Mouse (Mus musculus): ENCODE measurements around the gene Dcbld1.
A peak's percentile ranks its signal among the peaks of the same experiment; 100 is the strongest.
"Not testable (repeated sequence)": the region's sequence is repeated elsewhere in the genome, so short reads cannot be mapped to it uniquely, and the experiment has no call there.

Gene Dcbld1

GRCm38 (mm10) chr10:52264162-52264561, 30.7 kb downstream of the Dcbld1 start:
- no peak for DNase-seq

DNA sequence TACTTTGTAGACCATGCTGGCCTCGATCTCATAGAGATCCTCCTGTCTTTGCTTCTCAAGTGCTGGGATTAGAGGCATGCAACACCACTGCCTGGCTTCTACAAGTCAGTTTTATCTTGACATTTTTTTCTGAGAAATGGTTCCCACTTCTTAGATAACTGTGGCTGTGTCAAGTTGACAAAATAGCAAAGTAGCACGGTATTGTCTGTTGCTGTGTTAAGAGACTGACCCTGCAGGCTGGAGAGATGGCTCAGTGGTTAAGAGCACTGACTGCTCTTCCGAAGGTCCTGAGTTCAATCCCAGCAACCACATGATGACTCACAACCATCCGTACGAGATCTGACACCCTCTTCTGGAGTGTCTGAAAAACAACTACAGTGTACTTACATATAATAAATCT, 35.5 kb downstream of the Dcbld1 start:
- no peak for DNase-seq

GRCm38 (mm10) chr10:52271385-52271784, 38.0 kb downstream of the Dcbld1 start:
- DNase-seq = no peak

GRCm38 (mm10) chr10:52273012-52273411, 39.6 kb downstream of the Dcbld1 start:
- DNase-seq = no peak

GRCm38 (mm10) chr10:52274001-52274909, 40.8 kb downstream of the Dcbld1 start:
- no peak for DNase-seq

- no peak for DNase-seq
Measured at GRCm38 (mm10) chr10:52274910-52275604, 41.6 kb downstream of the Dcbld1 start.

DNA sequence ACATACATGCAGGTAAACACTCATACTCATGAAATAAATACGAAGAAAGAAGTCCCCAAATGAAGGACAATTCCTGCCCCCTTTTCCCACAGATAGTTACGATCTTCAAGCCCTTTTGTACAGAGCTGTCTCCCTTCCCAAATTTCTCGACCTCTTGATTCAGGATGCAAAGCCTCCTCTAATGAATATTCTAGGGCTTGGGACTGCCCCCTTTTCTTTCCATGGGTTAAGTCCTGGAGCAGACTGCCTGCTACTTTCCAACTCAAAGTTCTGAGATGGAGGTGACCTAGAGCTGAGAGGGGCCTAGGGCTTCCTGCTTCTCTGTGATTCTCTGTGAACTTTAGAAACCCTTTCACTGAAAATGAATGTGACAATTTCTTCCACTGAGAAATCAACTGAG, 43.2 kb downstream of the Dcbld1 start:
- DNase-seq = no peak

- not testable (repeated sequence) for DNase-seq
Measured at GRCm38 (mm10) chr10:52277564-52277963, 44.1 kb downstream of the Dcbld1 start.

- peak; percentile 78 for DNase-seq
Measured at GRCm38 (mm10) chr10:52278011-52278434, 44.6 kb downstream of the Dcbld1 start.

- no peak for DNase-seq
Measured at GRCm38 (mm10) chr10:52278866-52279265, 45.4 kb downstream of the Dcbld1 start.

DNA sequence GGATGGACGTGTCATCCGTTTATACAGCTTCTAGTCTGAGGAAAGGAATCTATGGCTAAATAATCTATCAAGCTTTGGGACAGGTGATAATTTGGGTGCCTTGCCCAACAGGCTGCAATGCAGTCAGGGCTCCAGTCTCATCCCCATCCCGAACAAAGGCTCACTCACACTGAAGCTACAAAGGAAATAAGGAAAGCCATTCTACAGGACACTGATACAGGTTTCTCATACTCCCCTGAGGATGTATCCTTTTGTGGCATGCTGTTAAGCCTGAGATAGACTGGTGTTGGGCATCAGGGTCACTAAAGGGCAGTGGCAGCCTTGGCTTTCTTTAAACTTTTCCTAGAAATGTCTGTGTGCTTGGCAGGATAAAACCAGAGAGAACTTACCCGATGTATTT, 46.5 kb downstream of the Dcbld1 start:
- no peak for DNase-seq

- no peak for DNase-seq
Measured at GRCm38 (mm10) chr10:52280623-52281022, 47.2 kb downstream of the Dcbld1 start.

- no peak for DNase-seq
Measured at GRCm38 (mm10) chr10:52281337-52281736, 47.9 kb downstream of the Dcbld1 start.

GRCm38 (mm10) chr10:52284578-52284977, 51.2 kb downstream of the Dcbld1 start:
- no peak for DNase-seq

GRCm38 (mm10) chr10:52287852-52288533, 54.6 kb downstream of the Dcbld1 start:
- DNase-seq = no peak

GRCm38 (mm10) chr10:52289261-52289660, 55.8 kb downstream of the Dcbld1 start:
- DNase-seq = no peak

DNA sequence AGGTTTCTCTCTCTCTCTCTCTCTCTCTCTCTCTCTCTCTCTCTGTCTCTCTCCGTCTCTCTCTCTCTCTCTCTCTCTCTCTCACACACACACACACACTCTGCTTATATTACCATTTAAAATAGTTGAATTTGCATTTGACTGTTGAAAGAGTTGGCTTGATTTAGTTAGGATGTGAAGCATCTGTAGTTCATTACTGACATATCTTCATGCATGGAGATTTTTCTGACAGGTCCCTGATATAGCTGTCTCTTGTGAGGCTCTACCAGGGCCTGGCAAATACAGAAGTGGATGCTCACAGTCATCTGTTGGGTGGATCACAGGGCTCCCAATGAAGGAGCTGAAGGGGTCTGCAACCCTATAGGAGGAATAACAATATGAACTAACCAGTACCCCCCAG, 59.0 kb downstream of the Dcbld1 start:
- not testable (repeated sequence) for DNase-seq

DNA sequence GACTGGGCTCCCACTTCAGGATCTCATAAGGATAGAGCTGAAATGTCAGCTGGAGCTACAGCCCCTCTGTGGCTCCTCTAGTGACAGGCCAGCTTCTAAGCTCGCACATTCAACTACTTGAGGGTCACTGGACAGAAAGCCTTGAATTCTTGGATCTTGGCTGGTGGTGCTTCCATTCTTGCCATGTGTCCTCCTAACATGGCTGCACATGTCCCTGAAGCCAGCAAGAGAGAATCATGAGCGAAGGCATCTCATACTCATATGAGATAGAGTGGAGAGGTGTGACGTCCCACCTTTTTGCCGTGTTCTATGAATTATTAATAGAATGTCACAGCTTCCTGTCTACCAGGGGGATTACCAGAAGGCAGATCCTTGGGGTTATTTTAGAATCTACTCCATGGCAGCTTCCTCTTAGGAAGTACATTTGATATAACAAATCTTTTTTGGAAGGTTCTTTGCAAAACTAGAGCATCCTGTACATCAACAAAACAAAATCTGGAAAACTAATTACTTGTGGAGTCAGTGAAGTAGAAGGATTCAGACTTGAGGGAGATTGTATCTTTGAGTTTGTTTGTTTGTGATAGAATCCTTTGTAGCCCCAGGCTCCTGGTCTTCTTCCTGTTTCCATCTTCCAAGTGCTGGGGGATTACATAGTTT, 60.6 kb downstream of the Dcbld1 start:
- no peak for DNase-seq

- no peak for DNase-seq
Measured at GRCm38 (mm10) chr10:52295934-52296333, 62.5 kb downstream of the Dcbld1 start.

- DNase-seq = not testable (repeated sequence)
Measured at GRCm38 (mm10) chr10:52298568-52298967, 65.1 kb downstream of the Dcbld1 start.

DNA sequence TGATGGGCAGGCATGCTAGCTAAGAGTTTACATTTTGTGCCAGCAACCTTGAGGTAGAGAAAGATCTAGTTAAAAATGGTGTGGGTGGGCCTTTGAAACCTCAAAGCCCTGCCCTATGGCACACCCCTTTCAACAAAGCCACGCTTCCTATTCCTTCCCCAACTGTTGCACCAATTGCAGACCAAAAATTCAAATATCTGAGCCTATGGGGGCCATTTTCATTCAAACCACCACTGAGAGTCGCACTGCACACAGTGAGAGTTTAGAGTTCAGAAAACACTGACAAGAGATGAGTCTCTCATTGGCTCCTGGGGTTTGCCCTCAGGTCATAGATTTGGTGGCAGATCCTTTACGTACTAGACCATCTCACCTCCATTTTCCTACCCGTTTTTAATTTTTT, 68.3 kb downstream of the Dcbld1 start:
- DNase-seq = no peak

GRCm38 (mm10) chr10:52302271-52302670, 68.9 kb downstream of the Dcbld1 start:
- DNase-seq = no peak

GRCm38 (mm10) chr10:52304574-52304973, 71.2 kb downstream of the Dcbld1 start:
- peak; percentile 17 for DNase-seq
